Mouse (Mus musculus): ENCODE measurements around the gene Dnttip1. TPM values are rescaled to one million over a fixed set of nuclear protein-coding genes. Genes with fewer than 3 reads are reported as not detected.
A peak's percentile ranks its signal among the peaks of the same experiment; 100 is the strongest.

Dnttip1 gene
- total and polyA plus RNA-seq, 3 experiments: 20.6 to 59.9 TPM; not detected in 1

GRCm38 (mm10) chr2:164769258-164770037, 23.7 kb downstream of the Dnttip1 start, which contains the start of gene Ube2c:
Gene Ube2c (plus strand): TSS chr2:164769898.
- no peaks in the 10 kb centered on the region for H3K9me3 ChIP-seq (replicated peaks; ENCODE audit: insufficient read depth, low read length)
- peak within 1 kb of the TSS; percentile 81 to 94 for H3K4me3 ChIP-seq (ENCODE audit: control insufficient read depth in 1 of 2, insufficient read depth in 1 of 2, low read depth in 2 of 2, low read length in 2 of 2)
- H3K36me3 ChIP-seq (ENCODE audit: control insufficient read depth in 1 of 2, insufficient read depth in 2 of 2, low read length in 2 of 2): peaks cover 2 to 27% of the 10 kb centered on the region in 2 experiments
- H3K27ac ChIP-seq (ENCODE audit: control insufficient read depth, low read depth, low read length): peak within 1 kb of the TSS; percentile 83
- H3K79me2 ChIP-seq (ENCODE audit: control insufficient read depth, insufficient read depth, low read length, poor library complexity): peaks cover 24% of the 10 kb centered on the region
- peaks cover 3 to 29% of the 10 kb centered on the region in 2 experiments; a peak in 3 of 4 replicates for H3K4me1 ChIP-seq (ENCODE audit: control insufficient read depth in 1 of 2, insufficient read depth in 2 of 2, low read length in 2 of 2)
- H3K9ac ChIP-seq (ENCODE audit: control insufficient read depth, low read depth, low read length, poor library complexity, severe bottlenecking): peak within 1 kb of the TSS; percentile 96
- DNase-seq (ENCODE audit: low read depth, low spot score): peak; percentile 99
- H3K27me3 ChIP-seq (ENCODE audit: control insufficient read depth in 1 of 2, insufficient read depth in 2 of 2, low read length in 2 of 2): no peaks in the 10 kb centered on the region
- TF ChIP-seq CTCF (IDR thresholded peaks at IDR 0.05 in 2 of 3, conservative IDR thresholded peaks at IDR 0.05 in 1 of 3; ENCODE audit: control insufficient read depth in 1 of 3, insufficient read depth in 1 of 3, low read depth in 2 of 3, low read length in 3 of 3, poor library complexity in 1 of 3, severe bottlenecking in 1 of 3) (peak in 1 of 3 experiments; percentile 20; a peak in 1 of 6 replicates), BHLHE40 (IDR thresholded peaks at IDR 0.05; ENCODE audit: borderline replicate concordance, low read depth, low read length) (no peak), NRF1 (IDR thresholded peaks at IDR 0.05; ENCODE audit: insufficient read depth, low read depth, low read length, poor library complexity, severe bottlenecking) (peak; percentile 82), ZC3H11A (IDR thresholded peaks at IDR 0.05; ENCODE audit: low read depth, low read length) (no peak), MAX (IDR thresholded peaks at IDR 0.05; ENCODE audit: low read length) (peak; percentile 97), RCOR1 (IDR thresholded peaks at IDR 0.05; ENCODE audit: low read depth, low read length) (no peak), TAL1 (IDR thresholded peaks at IDR 0.05; ENCODE audit: low read length) (no peak), MEF2A (IDR thresholded peaks at IDR 0.05; ENCODE audit: extremely low read depth, insufficient replicate concordance, low read depth, low read length, poor library complexity, severe bottlenecking) (no peak), USF2 (IDR thresholded peaks at IDR 0.05; ENCODE audit: borderline replicate concordance in 1 of 2, insufficient read depth in 1 of 2, low read depth in 1 of 2, low read length in 2 of 2) (no peak), USF1 (IDR thresholded peaks at IDR 0.05; ENCODE audit: low read depth, low read length) (peak; percentile 66), MAZ (IDR thresholded peaks at IDR 0.05; ENCODE audit: low read depth, low read length) (no peak), JUND (IDR thresholded peaks at IDR 0.05; ENCODE audit: low read depth, low read length) (no peak), NELFE (IDR thresholded peaks at IDR 0.05; ENCODE audit: low read depth, low read length) (peak; percentile 94), SMC3 (IDR thresholded peaks at IDR 0.05; ENCODE audit: low read depth, low read length) (0 out of 2 replicates have a peak, but pooled peaks have one; percentile 0), E2F4 (IDR thresholded peaks at IDR 0.05; ENCODE audit: borderline replicate concordance, low read depth, low read length) (peak; percentile 70; the same call in 1 of the 2 replicates), KAT2A (conservative IDR thresholded peaks at IDR 0.05; ENCODE audit: low read depth, low read length) (peak; percentile 61; the same call in 1 of the 2 replicates), ZKSCAN1 (IDR thresholded peaks at IDR 0.05; ENCODE audit: low read depth, low read length) (no peak), TBP (IDR thresholded peaks at IDR 0.05; ENCODE audit: low read depth, low read length) (peak; percentile 94), GABPA (IDR thresholded peaks at IDR 0.05; ENCODE audit: low read depth, low read length) (peak; percentile 25; the same call in 1 of the 2 replicates), POLR2AphosphoS2 (IDR thresholded peaks at IDR 0.05; ENCODE audit: low read length) (peak; percentile 84), UBTF (IDR thresholded peaks at IDR 0.05; ENCODE audit: borderline replicate concordance, insufficient read depth, low read depth, low read length) (no peak), ETS1 (IDR thresholded peaks at IDR 0.05; ENCODE audit: low read depth, low read length) (peak; percentile 12; the same call in 1 of the 2 replicates), TCF12 (IDR thresholded peaks at IDR 0.05; ENCODE audit: low read depth, low read length) (peak; percentile 43; the same call in 1 of the 2 replicates), MAFK (IDR thresholded peaks at IDR 0.05; ENCODE audit: borderline replicate concordance, low read depth, low read length) (no peak), HCFC1 (IDR thresholded peaks at IDR 0.05; ENCODE audit: low read depth, low read length) (peak; percentile 76), MYC (IDR thresholded peaks at IDR 0.05; ENCODE audit: low read depth, low read length) (peak; percentile 98), POLR2A (IDR thresholded peaks at IDR 0.05; ENCODE audit: control insufficient read depth in 1 of 2, insufficient read depth in 1 of 2, low read depth in 1 of 2, low read length in 2 of 2, poor library complexity in 1 of 2) (peak in 1 of 2 experiments; percentile 94; a peak in 2 of 4 replicates), MXI1 (IDR thresholded peaks at IDR 0.05; ENCODE audit: low read depth, low read length) (peak; percentile 98), RAD21 (IDR thresholded peaks at IDR 0.05; ENCODE audit: low read depth, low read length) (no peak), EP300 (IDR thresholded peaks at IDR 0.05; ENCODE audit: low read depth in 1 of 2, low read length in 2 of 2) (no peak), SIN3A (IDR thresholded peaks at IDR 0.05; ENCODE audit: low read length) (peak; percentile 86), MYB (IDR thresholded peaks at IDR 0.05; ENCODE audit: low read depth, low read length) (no peak), ELF1 (IDR thresholded peaks at IDR 0.05; ENCODE audit: low read depth, low read length) (0 out of 2 replicates have a peak, but pooled peaks have one; percentile 12), CHD2 (IDR thresholded peaks at IDR 0.05; ENCODE audit: low read length) (peak; percentile 95), POLR2AphosphoS5 (IDR thresholded peaks at IDR 0.05; ENCODE audit: borderline replicate concordance, low read depth, low read length) (no peak)

Data from MEL (cell line).